Mouse (Mus musculus): ENCODE data around the gene Hsd17b6. TPM values are rescaled to one million over a fixed set of nuclear protein-coding genes. Genes with fewer than 3 reads are reported as not detected.

The Hsd17b6 gene
- total and polyA plus RNA-seq, 3 experiments: 0.08 TPM; not detected in 2

DNA sequence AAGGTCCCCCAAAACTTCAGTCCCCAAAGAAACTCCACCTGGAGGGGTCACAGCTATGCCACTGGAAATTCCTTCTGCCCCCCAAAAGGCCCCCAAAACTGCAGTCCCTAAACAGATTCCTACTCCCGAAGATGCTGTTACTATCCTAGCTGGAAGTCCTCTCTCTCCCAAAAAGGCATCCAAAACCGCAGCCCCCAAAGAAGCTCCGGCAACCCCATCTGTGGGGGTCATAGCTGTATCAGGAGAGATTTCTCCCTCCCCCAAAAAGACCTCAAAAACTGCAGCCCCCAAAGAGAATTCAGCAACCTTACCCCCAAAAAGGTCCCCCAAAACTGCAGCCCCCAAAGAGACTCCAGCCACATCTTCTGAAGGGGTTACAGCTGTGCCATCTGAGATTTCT lies 35.1 kb upstream of the Hsd17b6 start:
- no peaks in the 10 kb centered on the region for H3K9me3 ChIP-seq (replicated peaks; ENCODE audit: low read length)
- no peak overlapping the region for H3K27ac ChIP-seq (ENCODE audit: insufficient read depth, low read depth)
- dilution Hi-C loops (cut with MboI; ENCODE audit: extremely low pct_ligation_motif_present, extremely low pct_unique_long_range_greater_than_20kb, low sequenced_read_pairs): no loop called here
- peaks cover 59 to 94% of the 10 kb centered on the region in 2 experiments for H3K36me3 ChIP-seq (replicated peaks in 1 of 2; ENCODE audit: control insufficient read depth in 1 of 2, insufficient read depth in 1 of 2, low read length in 1 of 2)
- H3K4me1 ChIP-seq (ENCODE audit: control insufficient read depth in 1 of 2, insufficient read depth in 2 of 2): peaks cover 13 to 62% of the 10 kb centered on the region in 2 experiments
- no peak overlapping the region for H3K9ac ChIP-seq (ENCODE audit: insufficient read depth, low read depth)
- DNase-seq (ENCODE audit: extremely low read depth): no peak
- H3K79me2 ChIP-seq (replicated peaks; ENCODE audit: control insufficient read depth, extremely low read depth, insufficient read depth, poor library complexity, severe bottlenecking): peaks cover 90% of the 10 kb centered on the region
- TF ChIP-seq NELFE (IDR thresholded peaks at IDR 0.05; ENCODE audit: low read depth, low read length) (no peak), UBTF (IDR thresholded peaks at IDR 0.05; ENCODE audit: low read depth, low read length) (no peak), EP300 (IDR thresholded peaks at IDR 0.05; ENCODE audit: low read length) (no peak), ZNF384 (IDR thresholded peaks at IDR 0.05; ENCODE audit: low read depth, low read length) (no peak), CTCF (conservative IDR thresholded peaks at IDR 0.05 in 1 of 2, IDR thresholded peaks at IDR 0.05 in 1 of 2; ENCODE audit: low read depth in 2 of 2, low read length in 2 of 2) (no peak), IRF4 (IDR thresholded peaks at IDR 0.05; ENCODE audit: low read depth, low read length) (no peak), SMC3 (IDR thresholded peaks at IDR 0.05; ENCODE audit: low read depth, low read length) (no peak), PAX5 (IDR thresholded peaks at IDR 0.05; ENCODE audit: low read length) (no peak), ETS1 (conservative IDR thresholded peaks at IDR 0.05; ENCODE audit: low read depth, low read length) (no peak), KAT2A (IDR thresholded peaks at IDR 0.05; ENCODE audit: insufficient replicate concordance, low read length) (no peak), JUND (conservative IDR thresholded peaks at IDR 0.05; ENCODE audit: low read depth, low read length) (no peak), USF2 (conservative IDR thresholded peaks at IDR 0.05; ENCODE audit: low read depth, low read length) (no peak), RAD21 (IDR thresholded peaks at IDR 0.05; ENCODE audit: low read depth, low read length) (no peak), CHD1 (IDR thresholded peaks at IDR 0.05; ENCODE audit: low read depth, low read length) (no peak), E2F4 (IDR thresholded peaks at IDR 0.05; ENCODE audit: insufficient replicate concordance, low read depth, low read length) (no peak), TBP (conservative IDR thresholded peaks at IDR 0.05; ENCODE audit: low read depth, low read length) (no peak), MYC (IDR thresholded peaks at IDR 0.05; ENCODE audit: low read depth, low read length) (no peak), BHLHE40 (IDR thresholded peaks at IDR 0.05; ENCODE audit: low read depth, low read length) (no peak), MEF2A (IDR thresholded peaks at IDR 0.05; ENCODE audit: borderline replicate concordance, low read depth, low read length) (no peak), TCF12 (IDR thresholded peaks at IDR 0.05; ENCODE audit: low read depth, low read length) (no peak)
- in situ Hi-C loops (cut with MboI; ENCODE audit: low pct_ligation_motif_present, low pct_unique_long_range_greater_than_20kb, low sequenced_read_pairs): no loop called here
- H3K4me3 ChIP-seq (replicated peaks in 1 of 3; ENCODE audit: low read depth in 2 of 3, low read length in 2 of 3, poor library complexity in 1 of 3): no peak overlapping the region
- no peak overlapping the region for H3K4me2 ChIP-seq (ENCODE audit: insufficient read depth, low read depth, poor library complexity, severe bottlenecking)
- H3K27me3 ChIP-seq (replicated peaks): no peaks in the 10 kb centered on the region

DNA sequence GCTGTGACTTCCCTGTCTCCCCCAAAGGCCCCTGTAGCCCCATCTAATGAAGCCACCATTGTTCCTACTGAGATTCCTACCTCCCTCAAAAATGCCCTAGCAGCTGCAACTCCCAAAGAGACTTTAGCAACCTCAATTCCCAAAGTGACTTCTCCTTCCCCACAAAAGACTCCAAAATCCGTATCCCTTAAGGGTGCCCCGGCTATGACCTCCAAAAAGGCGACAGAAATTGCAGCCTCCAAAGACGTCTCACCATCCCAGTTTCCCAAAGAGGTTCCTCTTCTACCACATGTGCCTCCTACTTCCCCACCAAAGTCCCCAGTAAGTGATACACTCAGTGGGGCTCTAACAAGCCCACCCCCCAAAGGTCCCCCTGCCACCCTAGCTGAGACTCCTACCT lies 34.2 kb upstream of the Hsd17b6 start:
- peaks cover 13 to 62% of the 10 kb centered on the region in 2 experiments for H3K4me1 ChIP-seq (ENCODE audit: control insufficient read depth in 1 of 2, insufficient read depth in 2 of 2)
- no peak for DNase-seq (ENCODE audit: extremely low read depth)
- H3K27ac ChIP-seq (ENCODE audit: insufficient read depth, low read depth): no peak overlapping the region
- H3K36me3 ChIP-seq (replicated peaks in 1 of 2; ENCODE audit: control insufficient read depth in 1 of 2, insufficient read depth in 1 of 2, low read length in 1 of 2): peaks cover 58 to 93% of the 10 kb centered on the region in 2 experiments
- H3K79me2 ChIP-seq (replicated peaks; ENCODE audit: control insufficient read depth, extremely low read depth, insufficient read depth, poor library complexity, severe bottlenecking): peaks cover 94% of the 10 kb centered on the region
- H3K4me2 ChIP-seq (ENCODE audit: insufficient read depth, low read depth, poor library complexity, severe bottlenecking): no peak overlapping the region
- TF ChIP-seq MYC (IDR thresholded peaks at IDR 0.05; ENCODE audit: low read depth, low read length): no peak
- no peak for TF ChIP-seq NELFE (IDR thresholded peaks at IDR 0.05; ENCODE audit: low read depth, low read length)
- TF ChIP-seq SIN3A (IDR thresholded peaks at IDR 0.05; ENCODE audit: low read length): no peak
- no peak for TF ChIP-seq GABPA (IDR thresholded peaks at IDR 0.05; ENCODE audit: insufficient replicate concordance, low read depth, low read length)
- TF ChIP-seq ZC3H11A (IDR thresholded peaks at IDR 0.05; ENCODE audit: low read depth, low read length): no peak
- no peak for TF ChIP-seq BHLHE40 (IDR thresholded peaks at IDR 0.05; ENCODE audit: low read depth, low read length)
- no peak for TF ChIP-seq TCF12 (IDR thresholded peaks at IDR 0.05; ENCODE audit: low read depth, low read length)
- no peak for TF ChIP-seq E2F4 (IDR thresholded peaks at IDR 0.05; ENCODE audit: insufficient replicate concordance, low read depth, low read length)
- no peak for TF ChIP-seq UBTF (IDR thresholded peaks at IDR 0.05; ENCODE audit: low read depth, low read length)
- no peak for TF ChIP-seq USF2 (conservative IDR thresholded peaks at IDR 0.05; ENCODE audit: low read depth, low read length)
- no peak for TF ChIP-seq ELF1 (IDR thresholded peaks at IDR 0.05; ENCODE audit: low read depth, low read length)
- no peak overlapping the region for H3K9ac ChIP-seq (ENCODE audit: insufficient read depth, low read depth)
- H3K9me3 ChIP-seq (replicated peaks; ENCODE audit: low read length): no peaks in the 10 kb centered on the region
- dilution Hi-C loops (cut with MboI; ENCODE audit: extremely low pct_ligation_motif_present, extremely low pct_unique_long_range_greater_than_20kb, low sequenced_read_pairs): no loop called here
- no peaks in the 10 kb centered on the region for H3K27me3 ChIP-seq (replicated peaks)
- H3K4me3 ChIP-seq (replicated peaks in 1 of 3; ENCODE audit: low read depth in 2 of 3, low read length in 2 of 3, poor library complexity in 1 of 3): no peak overlapping the region
- in situ Hi-C loops (cut with MboI; ENCODE audit: low pct_ligation_motif_present, low pct_unique_long_range_greater_than_20kb, low sequenced_read_pairs): no loop called here

All from CH12.LX (cell line).